In genomic region chr11:115975083-115975420, GRCm38 (mm10) we compare ENCODE assay signal across 1 mouse cellular context.
TF ChIP-seq lines count a peak whose summit lies in the region.

No protein-coding gene starts in this region.

TF ChIP-seq in CH12.LX, 34 proteins besides CTCF, POLR2A, EP300 and RAD21:
- no peak for TF ChIP-seq HCFC1 (IDR thresholded peaks at IDR 0.05; ENCODE audit: low read depth, low read length)
- TF ChIP-seq MYC (IDR thresholded peaks at IDR 0.05; ENCODE audit: low read depth, low read length) = no peak
- no peak for TF ChIP-seq ZNF384 (IDR thresholded peaks at IDR 0.05; ENCODE audit: low read depth, low read length)
- TF ChIP-seq NRF1 (IDR thresholded peaks at IDR 0.05; ENCODE audit: low read depth, low read length) = no peak
- TF ChIP-seq POLR2AphosphoS2 (IDR thresholded peaks at IDR 0.05; ENCODE audit: low read depth, low read length) = no peak
- TF ChIP-seq JUND (conservative IDR thresholded peaks at IDR 0.05; ENCODE audit: low read depth, low read length) = no peak
- TF ChIP-seq ETS1 (conservative IDR thresholded peaks at IDR 0.05; ENCODE audit: low read depth, low read length) = no peak
- no peak for TF ChIP-seq BHLHE40 (IDR thresholded peaks at IDR 0.05; ENCODE audit: low read depth, low read length)
- TF ChIP-seq ZKSCAN1 (IDR thresholded peaks at IDR 0.05; ENCODE audit: borderline replicate concordance, low read depth, low read length) = no peak
- no peak for TF ChIP-seq MAZ (IDR thresholded peaks at IDR 0.05; ENCODE audit: low read depth, low read length)
- no peak for TF ChIP-seq TCF12 (IDR thresholded peaks at IDR 0.05; ENCODE audit: low read depth, low read length)
- TF ChIP-seq CHD2 (IDR thresholded peaks at IDR 0.05; ENCODE audit: low read length) = no peak
- TF ChIP-seq MAFK (IDR thresholded peaks at IDR 0.05; ENCODE audit: insufficient replicate concordance, low read length) = no peak
